Mouse (Mus musculus) limb, embryonic 14.5 days (tissue): ENCODE results near the gene Tnrc18. TPM values are rescaled to one million over a fixed set of nuclear protein-coding genes. Genes with fewer than 3 reads are reported as not detected.

Experiments used
- ATAC-seq: fragments of 200-750 bp; cut with Nextera tagmentation; 2 replicates; pipeline ENCODE4 v1.8.0; 2017; ENCODE audit warnings: low read depth, moderate number of reproducible peaks, moderate TSS enrichment; ENCODE audit not compliant: low FRiP score
- DNase-seq: peaks from one replicate; pipeline ENCODE4 v3.0.0-alpha.2; 2015; ENCODE audit warnings: low spot score
- H3K27ac ChIP-seq: fragments of 300-500 bp; sonication (generic); replicated peaks from 2 replicates; pipeline ENCODE4 v1.5.1; 2014; ENCODE audit warnings: low read depth, mild to moderate bottlenecking, low read length, moderate library complexity, mixed read lengths
- H3K27me3 ChIP-seq: fragments of 300-500 bp; sonication (generic); 2 replicates; pipeline ENCODE4 v1.6.1; 2014; ENCODE audit warnings: low read length, mixed read lengths; ENCODE audit not compliant: control insufficient read depth, insufficient read depth
- H3K36me3 ChIP-seq: fragments of 300-500 bp; sonication (generic); 2 replicates; pipeline ENCODE4 v1.6.1; 2014; ENCODE audit warnings: mild to moderate bottlenecking, low read length, moderate library complexity, mixed read lengths; ENCODE audit not compliant: control insufficient read depth, insufficient read depth
- H3K4me1 ChIP-seq: fragments of 300-500 bp; sonication (generic); 2 replicates; pipeline ENCODE4 v1.6.1; 2014; ENCODE audit warnings: antibody characterized with exemption, low read length, mixed read lengths; ENCODE audit not compliant: control insufficient read depth, insufficient read depth
- H3K4me2 ChIP-seq: fragments of 300-500 bp; sonication (generic); replicated peaks from 2 replicates; pipeline ENCODE4 v1.6.1; 2014; ENCODE audit warnings: low read depth, mild to moderate bottlenecking, low read length, moderate library complexity; ENCODE audit not compliant: severe bottlenecking
- H3K4me3 ChIP-seq: fragments of 300-500 bp; sonication (generic); replicated peaks from 2 replicates; pipeline ENCODE4 v1.5.1; 2014; ENCODE audit warnings: low read length
- H3K9ac ChIP-seq: fragments of 300-500 bp; sonication (generic); 2 replicates; pipeline ENCODE4 v1.6.1; 2014; ENCODE audit warnings: mild to moderate bottlenecking, low read depth, low read length, moderate library complexity; ENCODE audit not compliant: severe bottlenecking
- H3K9me3 ChIP-seq: fragments of 300-500 bp; sonication (generic); 2 replicates; pipeline ENCODE4 v1.6.1; 2016; ENCODE audit warnings: low read length; ENCODE audit not compliant: control insufficient read depth
- POLR2A ChIP-seq: fragments of 200-500 bp; IDR thresholded peaks from 2 replicates; pipeline ENCODE4 v1.8.0; 2012; ENCODE audit warnings: inconsistent platforms, mild to moderate bottlenecking, moderate library complexity, borderline replicate concordance; ENCODE audit not compliant: insufficient read depth, insufficient read length; ENCODE audit errors: extremely low read depth
- WGBS: fragments of 180-500 bp; shearing (Covaris S2); extraction: QIAGEN DNeasy Blood & Tissue Kit; methylation state at CpG from one replicate; pipeline ENCODE4 v1.1.7; 2014; 5-methylcytosine and 5-hydroxymethylcytosine counted together
- polyA plus RNA-seq, 2 experiments: library from polyadenylated mRNA; depleted of rRNA in 1 of 2; stranded (reverse) in 1 of 2; unstranded in 1 of 2; fragments of >200 nt; fragmentation: Nextera tagmentation in 1 of 2; extraction: Ambion mirVana in 1 of 2; gene quantifications; 2 replicates each; pipeline versions ENCODE4 v1.2.1 to v1.2.3; 2012 to 2014

Gene Tnrc18
- polyA plus RNA-seq, 2 experiments = 46.6 to 61.1 TPM

- no peaks in the 10 kb centered on the region for H3K4me1 ChIP-seq
- 84% methylated on average over 15 of the region's 15 CpGs for WGBS
- no peaks in the 10 kb centered on the region for H3K9me3 ChIP-seq
- peaks cover 98% of the 10 kb centered on the region for H3K36me3 ChIP-seq
- no peak overlapping the region for H3K4me3 ChIP-seq
- H3K9ac ChIP-seq = no peak overlapping the region
- TF ChIP-seq POLR2A = no peak
- no peak for DNase-seq
- no peaks in the 10 kb centered on the region for H3K27me3 ChIP-seq
- H3K27ac ChIP-seq = no peak overlapping the region
- ATAC-seq = no peak
- no peak overlapping the region for H3K4me2 ChIP-seq
Measured at GRCm38 (mm10) chr5:142764889-142765288, 52.6 kb downstream of the Tnrc18 start.

- no peak for DNase-seq
- Histone ChIP-seq H3K4me3 (no peak overlapping the region), H3K9ac (no peak overlapping the region), H3K27ac (no peak overlapping the region), H3K36me3 (peaks cover 98% of the 10 kb centered on the region), H3K27me3 (no peaks in the 10 kb centered on the region), H3K4me2 (no peak overlapping the region), H3K9me3 (no peaks in the 10 kb centered on the region), H3K4me1 (no peaks in the 10 kb centered on the region)
- WGBS = 59% methylated on average over 11 of the region's 11 CpGs
- ATAC-seq = no peak
- no peak for TF ChIP-seq POLR2A
Measured at GRCm38 (mm10) chr5:142764306-142764705, 53.2 kb downstream of the Tnrc18 start.

DNA sequence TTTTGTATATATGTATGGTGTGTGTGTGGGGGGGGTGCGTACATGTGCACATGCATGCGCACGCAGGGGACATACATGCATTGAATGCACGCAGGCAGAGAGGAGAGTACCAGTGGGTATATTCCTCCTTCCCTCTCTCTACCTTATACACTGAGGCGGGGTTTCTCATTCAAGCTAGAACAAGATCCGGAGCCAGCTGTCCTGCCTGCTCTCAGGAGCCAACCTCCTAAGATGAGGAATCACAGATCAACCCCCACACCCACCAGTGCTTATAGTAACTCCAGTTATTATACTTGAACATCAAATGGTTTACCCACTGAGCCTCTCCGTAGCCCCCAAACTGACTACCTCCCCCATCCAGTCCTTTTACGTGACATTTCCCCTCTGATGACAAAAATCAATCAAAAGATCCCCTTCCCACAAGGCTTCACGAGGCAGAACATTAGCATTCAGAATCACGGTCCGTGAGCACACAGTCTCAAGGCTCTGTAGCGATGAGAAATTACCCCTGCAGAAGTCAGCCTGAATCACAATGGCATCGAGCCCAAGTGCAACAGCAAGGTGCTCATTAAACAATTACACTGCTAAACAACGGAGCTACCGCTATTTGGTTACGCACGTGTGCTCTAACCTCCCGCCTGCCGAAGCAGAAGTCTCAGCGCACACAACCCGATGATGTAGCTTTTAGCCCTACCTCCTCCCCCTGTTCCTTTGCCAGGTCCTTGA is 55.2 kb downstream of the Tnrc18 start:
- no peak overlapping the region for H3K4me3 ChIP-seq
- DNase-seq = no peak
- TF ChIP-seq POLR2A = no peak
- no peaks in the 10 kb centered on the region for H3K4me1 ChIP-seq
- H3K9ac ChIP-seq = no peak overlapping the region
- H3K9me3 ChIP-seq = no peaks in the 10 kb centered on the region
- no peaks in the 10 kb centered on the region for H3K27me3 ChIP-seq
- 90% methylated on average over 21 of the region's 21 CpGs for WGBS
- ATAC-seq = no peak
- no peak overlapping the region for H3K4me2 ChIP-seq
- peaks cover 94% of the 10 kb centered on the region for H3K36me3 ChIP-seq
- no peak overlapping the region for H3K27ac ChIP-seq

DNA sequence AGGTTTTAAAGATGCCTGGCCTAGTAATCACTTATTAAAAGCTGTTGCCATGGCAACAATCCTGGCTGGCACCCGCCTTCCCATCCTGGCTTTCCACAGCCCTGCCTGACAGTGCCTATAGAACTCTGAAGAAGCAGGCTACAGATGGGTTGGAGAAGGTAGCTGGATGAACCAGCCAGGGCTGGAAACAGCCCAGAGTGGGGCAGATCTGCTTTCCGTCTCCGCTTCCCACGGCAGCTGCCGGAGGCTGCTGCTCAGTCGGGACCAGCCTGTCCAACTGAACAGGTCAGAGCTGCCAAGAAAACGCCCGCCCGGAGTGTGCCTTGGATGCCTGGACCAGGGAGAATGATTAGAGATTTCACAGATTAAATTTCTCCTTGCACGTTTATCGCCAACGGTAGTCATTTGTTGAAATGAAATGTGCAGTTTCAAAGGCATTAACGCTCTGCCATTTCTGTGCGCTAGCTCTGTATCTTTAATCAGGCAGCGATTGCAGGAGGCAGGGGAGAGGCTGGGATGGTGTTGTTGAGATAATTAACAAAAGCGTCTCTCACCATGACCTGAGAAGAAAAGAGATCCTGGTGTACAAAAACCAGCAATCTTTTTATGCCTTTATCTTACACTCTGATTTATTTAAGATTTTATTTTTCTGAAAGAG is 56.0 kb downstream of the Tnrc18 start:
- ATAC-seq (no peak), DNase-seq (no peak)
- H3K4me1 ChIP-seq = no peaks in the 10 kb centered on the region
- no peak overlapping the region for H3K4me2 ChIP-seq
- no peak for TF ChIP-seq POLR2A
- H3K9ac ChIP-seq = no peak overlapping the region
- H3K27ac ChIP-seq = no peak overlapping the region
- H3K36me3 ChIP-seq = peaks cover 94% of the 10 kb centered on the region
- 90% methylated on average over 16 of the region's 16 CpGs for WGBS
- no peak overlapping the region for H3K4me3 ChIP-seq
- no peaks in the 10 kb centered on the region for H3K27me3 ChIP-seq
- no peaks in the 10 kb centered on the region for H3K9me3 ChIP-seq

- ATAC-seq (no peak), DNase-seq (no peak)
- H3K27ac ChIP-seq = no peak overlapping the region
- WGBS = 85% methylated on average over 8 of the region's 8 CpGs
- peaks cover 95% of the 10 kb centered on the region for H3K36me3 ChIP-seq
- H3K4me2 ChIP-seq = no peak overlapping the region
- TF ChIP-seq POLR2A = no peak
- H3K9ac ChIP-seq = no peak overlapping the region
- no peaks in the 10 kb centered on the region for H3K4me1 ChIP-seq
- H3K9me3 ChIP-seq = no peaks in the 10 kb centered on the region
- H3K27me3 ChIP-seq = no peaks in the 10 kb centered on the region
- no peak overlapping the region for H3K4me3 ChIP-seq
Measured at GRCm38 (mm10) chr5:142759786-142760185, 57.7 kb downstream of the Tnrc18 start.
